Mouse (Mus musculus): Measurements from ENCODE around the gene Psma7. TPM values are rescaled to one million over a fixed set of nuclear protein-coding genes. Genes with fewer than 3 reads are reported as not detected.

Psma7 gene
- total RNA-seq, 4 experiments from 2014 or later = 140 to 162 (median 155) TPM

DNA sequence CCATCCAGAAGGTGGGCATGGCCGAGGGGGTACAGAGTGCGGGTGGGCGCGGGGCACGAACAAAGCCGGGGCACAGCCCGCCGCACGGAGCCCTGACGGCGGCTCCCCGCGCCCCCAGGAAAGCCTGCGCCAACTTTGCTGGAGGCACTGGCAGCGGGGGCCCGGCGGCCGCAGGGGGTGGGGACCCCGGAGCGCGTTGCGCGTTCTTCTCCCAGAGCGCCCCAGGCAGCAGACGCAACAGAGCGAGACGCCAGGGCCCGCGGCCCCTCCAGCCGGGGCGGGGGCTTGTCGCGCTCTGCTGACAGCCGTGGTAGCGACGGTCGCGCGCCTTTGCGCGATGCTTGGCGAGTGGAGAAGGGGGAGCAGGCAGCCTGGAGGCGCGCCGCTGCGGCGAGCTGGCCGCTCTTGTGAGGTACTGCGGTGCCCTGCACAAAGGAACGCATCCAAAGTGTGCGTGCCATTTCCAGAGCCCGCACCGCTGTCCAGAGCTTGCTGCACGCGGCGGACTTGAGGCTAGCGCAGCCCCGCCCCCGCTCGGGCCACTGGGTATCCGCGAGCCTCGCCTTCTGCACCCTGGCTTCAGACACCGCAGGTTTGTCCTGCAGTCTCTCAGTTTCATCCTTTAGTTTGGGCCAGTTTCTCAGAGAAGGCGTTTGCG lies 754 bp upstream of the Psma7 start:
- no peak for DNase-seq (ENCODE audit: low spot score)

DNA sequence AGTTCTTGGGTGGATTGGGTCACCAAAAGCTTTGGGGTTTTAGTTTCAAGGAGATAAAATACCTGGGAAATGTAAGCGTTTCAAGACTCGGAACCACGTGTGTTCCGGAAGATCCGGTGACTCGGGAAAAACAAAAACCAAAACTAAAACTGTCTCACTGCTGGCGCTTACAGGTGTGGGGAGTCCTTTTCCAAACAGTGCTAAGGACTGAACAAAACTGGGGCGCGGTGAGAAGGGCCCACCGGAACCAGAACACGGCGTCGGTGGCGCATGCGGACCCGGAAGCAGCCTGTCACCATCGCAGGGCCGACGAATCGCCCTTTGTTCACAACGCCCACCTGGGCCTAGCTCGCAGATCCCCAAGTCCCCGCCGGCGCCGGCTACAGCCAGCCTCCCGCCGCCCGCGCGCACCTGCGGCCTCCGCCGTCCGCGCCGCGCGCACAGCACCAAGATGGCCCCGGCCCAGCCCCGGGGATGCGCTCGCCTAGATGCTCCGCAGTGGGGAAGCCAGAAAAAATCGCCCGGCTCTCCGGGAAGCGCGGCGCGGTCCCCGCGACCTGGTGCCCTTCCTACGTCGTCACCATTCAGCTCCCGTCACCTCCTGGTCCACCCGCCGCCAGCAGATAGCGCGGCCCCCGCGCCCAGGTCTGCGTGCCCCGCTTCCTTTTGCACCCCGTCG lies 517 bp downstream of the Psma7 start:
- no peak for DNase-seq (ENCODE audit: low spot score)

GRCm38 (mm10) chr2:180040406-180040805 lies 1.8 kb downstream of the Psma7 start:
- DNase-seq (ENCODE audit: low spot score) = no peak

- DNase-seq (ENCODE audit: low spot score) = no peak
These were observed 7.5 kb downstream of the Psma7 start for GRCm38 (mm10) chr2:180034753-180035152.

- DNase-seq (ENCODE audit: low spot score) = no peak
These were observed 8.3 kb downstream of the Psma7 start for GRCm38 (mm10) chr2:180033956-180034355.

- no peak for DNase-seq (ENCODE audit: low spot score)
These were observed 9.3 kb downstream of the Psma7 start for GRCm38 (mm10) chr2:180032925-180033324.

GRCm38 (mm10) chr2:180031270-180031669 lies 11.0 kb downstream of the Psma7 start:
- DNase-seq (ENCODE audit: low spot score) = no peak

DNA sequence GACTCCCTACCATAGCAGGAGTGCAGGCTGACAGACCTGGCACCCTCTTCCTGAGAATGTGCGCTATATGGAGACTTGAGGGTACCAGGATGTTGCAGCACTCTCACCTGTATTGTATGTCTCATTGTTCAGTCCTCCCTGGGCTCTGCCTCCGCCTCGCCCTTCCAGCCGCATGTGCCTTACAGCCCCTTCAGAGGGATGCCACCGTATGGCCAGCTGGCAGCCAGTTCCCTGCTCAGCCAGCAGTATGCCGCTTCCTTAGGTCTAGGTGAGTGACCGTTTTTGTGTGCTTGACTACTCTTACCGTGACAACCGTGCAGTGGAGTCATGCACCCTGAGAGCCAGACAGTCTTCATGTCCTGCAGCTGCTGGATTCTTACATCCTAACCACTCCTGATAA lies 14.5 kb downstream of the Psma7 start:
- no peak for DNase-seq (ENCODE audit: low spot score)

DNA sequence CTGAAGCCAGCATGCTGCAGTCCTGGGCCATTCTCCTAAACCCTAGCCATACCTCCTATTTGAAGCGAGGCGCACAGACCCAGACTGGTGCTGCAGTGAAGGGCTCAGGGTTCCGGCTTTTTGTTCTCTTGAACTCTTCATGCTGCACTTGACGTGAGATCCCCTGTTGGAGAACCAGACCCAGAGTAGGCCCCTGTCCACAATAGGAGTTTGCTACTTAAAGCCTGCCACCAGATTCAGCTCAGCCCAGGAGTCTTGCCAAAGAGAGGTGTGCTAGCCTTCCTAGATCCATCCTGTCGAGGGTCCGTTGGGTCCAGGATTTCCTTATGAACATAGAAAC lies 16.4 kb downstream of the Psma7 start:
- DNase-seq (ENCODE audit: low spot score) = no peak

DNA sequence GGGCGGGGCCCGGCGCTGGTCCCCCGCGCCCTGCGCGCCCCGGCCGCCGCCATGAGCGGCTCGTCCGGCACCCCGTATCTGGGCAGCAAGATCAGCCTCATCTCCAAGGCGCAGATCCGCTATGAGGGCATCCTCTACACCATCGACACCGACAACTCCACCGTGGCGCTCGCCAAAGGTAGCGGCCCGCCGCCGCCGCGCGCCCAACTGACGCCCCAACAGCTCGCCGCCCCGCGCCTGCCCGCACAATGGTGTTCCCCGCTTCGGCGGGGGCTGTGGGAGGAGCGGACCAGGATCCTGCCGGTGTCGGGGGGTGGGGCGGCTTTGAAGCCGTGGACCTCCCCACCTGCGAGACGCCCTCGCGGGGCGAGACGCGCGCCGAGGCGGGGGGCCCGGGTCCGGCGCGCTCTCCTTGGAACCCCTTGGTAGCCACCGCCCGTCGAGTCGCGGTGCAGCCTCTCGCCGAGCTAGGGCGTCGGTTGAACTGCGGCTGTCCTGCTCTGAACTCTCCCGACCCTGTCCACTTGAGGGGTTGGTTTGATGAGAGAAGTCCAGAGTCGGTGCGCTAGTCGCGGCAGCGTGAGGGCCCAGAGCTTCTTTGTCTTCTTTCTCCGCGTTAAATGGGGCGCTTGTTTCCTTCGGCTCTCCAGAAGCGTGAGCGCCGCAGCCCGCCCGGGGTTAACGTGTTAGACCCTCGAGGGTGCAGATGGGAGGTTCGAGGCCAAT lies 16.9 kb downstream of the Psma7 start:
- DNase-seq (ENCODE audit: low spot score) = no peak

DNA sequence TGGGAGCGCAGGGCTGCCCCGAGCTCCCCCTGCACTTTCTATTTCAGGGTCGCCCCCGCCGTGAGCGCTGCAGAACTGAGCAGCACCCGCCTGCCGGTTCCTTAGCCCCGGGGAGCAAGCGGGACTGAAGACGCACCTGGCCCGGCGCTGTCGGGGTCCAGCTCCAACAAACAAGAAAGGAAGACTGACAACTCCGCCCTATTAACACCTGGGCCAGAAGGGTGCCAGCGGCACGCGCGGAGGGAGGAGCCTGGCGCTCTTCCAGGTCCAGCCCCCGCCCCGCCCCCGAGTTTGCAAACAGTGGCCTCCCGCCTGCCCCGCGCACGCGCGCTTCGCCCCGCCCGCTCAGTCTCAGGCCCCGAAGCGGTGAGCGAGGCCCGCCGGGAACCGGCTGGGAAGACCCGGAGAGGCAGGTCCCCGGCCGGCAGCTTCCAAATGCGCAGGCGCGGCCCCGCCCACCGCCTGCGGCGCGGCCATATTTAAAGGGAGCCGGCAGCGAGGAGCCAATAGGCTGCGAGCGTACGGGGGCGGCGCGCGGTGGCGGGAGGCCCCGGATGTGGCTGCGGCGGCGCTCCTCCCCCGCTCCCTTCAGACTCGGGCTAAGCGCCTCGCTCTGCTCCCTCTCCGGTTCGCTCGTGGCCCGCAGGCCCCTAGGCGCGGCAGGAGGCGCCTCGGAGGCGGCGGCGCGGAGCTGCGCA lies 17.7 kb downstream of the Psma7 start, which contains the start of gene Lsm14b:
TSS of gene Lsm14b (plus strand) at position 587 of the 698 bp plus-strand sequence.
- DNase-seq (ENCODE audit: low spot score) = peak; percentile 97

DNA sequence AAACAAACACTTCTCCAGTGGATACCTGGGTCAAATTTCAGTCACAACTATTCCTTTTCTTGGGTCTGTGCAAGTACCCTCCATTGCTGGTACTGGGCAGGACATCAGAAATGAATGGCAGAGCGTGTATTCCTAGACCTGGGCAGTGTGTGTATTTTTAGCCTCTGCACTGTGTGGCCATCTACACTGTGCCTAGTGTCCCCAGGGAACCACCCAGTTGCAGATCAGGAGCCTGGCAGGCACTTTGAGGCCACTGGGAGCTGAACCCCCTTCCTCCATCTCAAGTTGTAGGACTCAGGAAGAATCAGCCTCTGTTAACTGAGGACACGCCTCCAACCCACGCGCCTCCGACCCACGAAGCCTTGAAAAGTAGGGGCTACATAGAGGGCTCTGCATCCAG lies 19.5 kb downstream of the Psma7 start:
- no peak for DNase-seq (ENCODE audit: low spot score)

DNA sequence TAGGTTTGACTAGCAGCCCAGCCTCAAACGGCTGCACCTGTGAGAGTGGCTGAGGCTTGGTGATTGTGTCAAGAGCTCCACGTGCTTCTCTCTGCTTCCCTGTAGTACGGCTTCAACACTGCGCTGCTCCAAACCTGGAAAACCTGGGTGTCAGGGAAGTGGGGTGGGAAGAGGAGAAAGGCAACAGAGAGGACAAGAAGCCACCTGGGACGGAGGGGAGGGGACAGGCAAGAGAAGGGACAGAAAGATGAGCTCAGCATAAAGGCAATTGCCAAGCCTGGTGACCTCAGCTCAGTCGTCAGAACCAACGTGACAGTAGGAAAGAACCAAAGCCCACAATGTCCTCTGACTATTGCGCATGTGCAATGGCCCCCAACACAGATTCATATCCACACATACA lies 21.3 kb downstream of the Psma7 start:
- no peak for DNase-seq (ENCODE audit: low spot score)

DNA sequence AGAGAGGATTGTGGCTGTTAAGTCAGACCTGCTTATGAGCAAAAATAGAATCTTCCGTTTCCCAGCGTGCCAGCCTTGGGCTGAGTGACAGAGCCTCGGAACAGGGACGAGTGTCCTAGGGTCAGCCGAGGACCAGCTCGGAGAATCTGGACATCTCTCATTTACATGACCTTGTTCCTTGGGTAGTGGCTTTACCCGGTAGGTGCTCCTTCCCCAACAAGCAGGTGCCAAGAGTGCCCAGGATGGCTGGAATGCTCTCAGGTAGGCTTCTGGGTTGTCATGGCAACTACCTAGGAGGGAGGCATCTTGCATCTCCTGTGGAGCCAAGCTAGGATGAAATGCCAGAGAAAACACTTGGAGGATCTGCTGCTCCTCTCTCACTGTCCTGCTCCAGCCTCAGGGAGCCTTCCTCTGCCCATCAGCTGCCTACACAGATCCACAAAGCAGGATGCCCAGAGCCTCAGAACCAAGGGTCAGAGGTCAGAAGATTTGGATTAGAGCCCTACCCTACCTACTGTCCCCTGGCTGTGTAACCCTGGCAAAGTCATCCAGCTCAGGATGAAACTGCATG lies 22.1 kb downstream of the Psma7 start:
- no peak for DNase-seq (ENCODE audit: low spot score)

- no peak for DNase-seq (ENCODE audit: low spot score)
These were observed 23.7 kb downstream of the Psma7 start for GRCm38 (mm10) chr2:180018573-180018972.

DNA sequence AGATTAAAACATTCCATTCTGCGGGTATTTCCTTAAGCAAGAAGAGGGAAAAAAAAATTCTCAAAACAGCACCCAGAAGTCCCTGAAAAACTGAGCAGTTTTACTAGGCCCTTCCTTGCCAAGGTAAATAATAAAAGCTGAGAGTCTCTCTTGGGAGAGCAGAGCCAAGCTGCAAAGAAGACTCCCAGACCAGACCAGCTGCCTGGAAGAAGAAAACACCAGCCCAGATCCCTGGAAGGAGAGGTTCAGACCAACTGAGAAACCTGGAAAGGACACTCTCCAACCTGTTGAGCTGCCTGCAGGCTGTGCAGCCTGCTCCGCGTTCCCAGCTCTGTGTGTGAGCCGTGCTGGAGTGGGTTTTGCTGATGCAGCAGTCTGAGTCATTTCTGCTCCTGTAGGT lies 24.6 kb downstream of the Psma7 start:
- no peak for DNase-seq (ENCODE audit: low spot score)

GRCm38 (mm10) chr2:180013686-180014085 lies 28.5 kb downstream of the Psma7 start:
- no peak for DNase-seq (ENCODE audit: low spot score)

- no peak for DNase-seq (ENCODE audit: low spot score)
These were observed 30.9 kb downstream of the Psma7 start for GRCm38 (mm10) chr2:180011370-180011769.

- no peak for DNase-seq (ENCODE audit: low spot score)
These were observed 31.5 kb downstream of the Psma7 start for GRCm38 (mm10) chr2:180010686-180011085.

DNA sequence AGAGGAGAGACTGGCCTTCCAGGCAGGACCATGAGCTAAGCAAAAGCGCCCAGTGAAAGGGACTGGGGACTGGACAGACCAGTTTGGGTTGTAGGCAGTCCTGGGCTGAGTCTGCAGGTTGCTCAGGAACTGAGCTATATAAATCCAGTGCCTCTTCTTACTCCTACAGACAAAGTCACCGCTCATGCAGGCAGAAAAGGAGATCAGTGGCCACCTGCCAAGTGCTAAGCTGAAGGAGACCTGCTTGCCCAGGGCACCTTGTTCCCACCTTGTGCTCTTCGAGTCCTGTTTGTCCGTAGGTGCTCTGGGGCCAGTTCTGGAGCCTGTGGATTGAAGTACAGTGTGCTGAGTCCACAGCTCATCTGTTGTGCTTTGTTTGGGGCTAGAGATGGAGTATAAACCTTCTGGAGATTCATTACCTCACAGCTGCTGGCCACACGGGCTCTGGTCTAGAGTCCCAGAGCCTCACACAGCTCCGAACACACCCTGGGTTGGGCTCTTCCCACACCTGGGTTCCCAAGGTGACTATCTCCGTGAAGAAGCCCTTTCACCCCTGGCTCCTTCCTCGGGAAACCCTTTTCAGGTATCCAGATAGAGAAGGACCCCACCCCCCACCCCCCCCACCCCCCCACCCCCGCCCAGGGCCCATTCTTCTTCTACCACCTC lies 35.7 kb downstream of the Psma7 start:
- DNase-seq (ENCODE audit: low spot score) = no peak

- DNase-seq (ENCODE audit: low spot score) = no peak
These were observed 36.4 kb downstream of the Psma7 start for GRCm38 (mm10) chr2:180005656-180006351.
